ENCODE assay signal across 29 mouse cellular contexts in the genomic region with DNA sequence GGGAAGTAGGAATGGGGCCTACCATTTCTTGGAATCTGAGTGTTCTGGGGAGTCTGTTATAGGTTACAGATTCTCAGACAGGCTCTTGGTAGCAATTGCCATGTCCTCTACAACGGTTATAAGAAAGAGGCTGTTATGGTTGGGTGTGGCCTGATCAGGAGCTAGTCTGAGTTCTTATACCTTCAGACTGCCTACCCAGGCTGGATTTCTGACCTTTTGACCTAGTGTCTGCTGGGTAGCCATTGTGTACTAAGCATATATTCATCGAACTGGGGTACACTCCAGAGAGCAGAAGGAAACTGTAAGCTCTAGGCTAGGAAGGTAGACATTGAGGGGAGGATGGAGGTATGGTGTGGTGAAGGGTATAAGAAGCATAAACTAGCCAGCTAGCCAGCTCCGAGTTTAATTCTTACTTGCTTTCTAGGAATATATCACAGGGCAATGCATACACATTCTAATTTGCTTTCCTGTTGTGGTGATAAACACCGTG. TPM values are rescaled to one million over a fixed set of nuclear protein-coding genes. Genes with fewer than 3 reads are reported as not detected.
DNase-seq lines count a peak whose midpoint lies in the region; ATAC-seq and TF ChIP-seq lines count a peak whose summit lies in the region.
"Had no signal": no experiment of that assay in that cellular context is flagged by ENCODE, and none has a peak within 500 bp of the region (broad histone marks: within the 10 kb centered on the region; RNA-seq: fewer than 3 reads in every experiment).

No protein-coding gene starts in this region.

- ATAC-seq in heart, embryonic 13.5 days (ENCODE audit: extremely low read depth, insufficient number of reproducible peaks, low FRiP score, low TSS enrichment): no peak
- 0 out of 2 replicates have a peak, but pooled peaks have one; percentile 33 for ATAC-seq in midbrain, embryonic 11.5 days (ENCODE audit: low FRiP score)
- ATAC-seq in midbrain, embryonic 14.5 days (ENCODE audit: low FRiP score, low TSS enrichment): no peak
- peak; percentile 56 for ATAC-seq in intestine, postnatal 0 days
- no peak for ATAC-seq in stomach, embryonic 16.5 days (ENCODE audit: insufficient read depth, low FRiP score)
- no peak for ATAC-seq in cerebellum, adult (ENCODE audit: insufficient number of reproducible peaks, low FRiP score, low TSS enrichment)

- H3K4me3 ChIP-seq in heart, embryonic 13.5 days: no peak overlapping the region
- no peak overlapping the region for H3K4me3 ChIP-seq in midbrain, embryonic 11.5 days (ENCODE audit: low read depth, low read length)
- no peak overlapping the region for H3K4me3 ChIP-seq in midbrain, embryonic 14.5 days (replicated peaks; ENCODE audit: low read depth, low read length)
- H3K4me3 ChIP-seq in intestine, postnatal 0 days (ENCODE audit: low read depth, low read length): no peak overlapping the region
- no peak overlapping the region for H3K4me3 ChIP-seq in stomach, embryonic 16.5 days (replicated peaks; ENCODE audit: low read length)
- H3K4me3 ChIP-seq: erythroblast, embryonic 14.5 days; limb, embryonic 12.5 days; lung, embryonic 15.5 days; midbrain, embryonic 12.5 days had no signal

- DNase-seq in heart, adult 8-10 months (ENCODE audit: low spot score): no peak
- DNase-seq in midbrain, embryonic 11.5 days (ENCODE audit: low spot score, missing footprints): no peak
- no peak for DNase-seq in midbrain, embryonic 14.5 days
- no peak for DNase-seq in adrenal gland, postnatal 36 days
- DNase-seq: adrenal gland, adult 8-10 months; cerebellum, adult 18-20 months; kidney, postnatal 10 days; right cerebral cortex, postnatal 25 days; spleen, adult 18-20 months had no signal

- peaks cover 30% of the 10 kb centered on the region for H3K4me1 ChIP-seq in heart, embryonic 13.5 days
- no peaks in the 10 kb centered on the region for H3K4me1 ChIP-seq in midbrain, embryonic 11.5 days (ENCODE audit: control insufficient read depth, insufficient read depth, low read length)
- H3K4me1 ChIP-seq in midbrain, embryonic 14.5 days (ENCODE audit: control insufficient read depth, insufficient read depth, low read length): 0 out of 2 replicates have a peak, but pooled peaks cover 3% of the 10 kb centered on the region
- H3K4me1 ChIP-seq in intestine, postnatal 0 days (replicated peaks; ENCODE audit: control insufficient read depth, insufficient read depth, low read length): no peaks in the 10 kb centered on the region
- no peaks in the 10 kb centered on the region for H3K4me1 ChIP-seq in stomach, embryonic 16.5 days (ENCODE audit: control insufficient read depth, insufficient read depth, low read length)
- H3K4me1 ChIP-seq: limb, embryonic 12.5 days; lung, embryonic 15.5 days had no signal

- H3K9me3 ChIP-seq in heart, embryonic 13.5 days: no peaks in the 10 kb centered on the region
- no peaks in the 10 kb centered on the region for H3K9me3 ChIP-seq in midbrain, embryonic 11.5 days (ENCODE audit: control insufficient read depth, low read length)
- no peaks in the 10 kb centered on the region for H3K9me3 ChIP-seq in midbrain, embryonic 14.5 days (ENCODE audit: control insufficient read depth, low read length)
- H3K9me3 ChIP-seq in intestine, postnatal 0 days (ENCODE audit: control insufficient read depth): no peaks in the 10 kb centered on the region
- H3K9me3 ChIP-seq in stomach, embryonic 16.5 days (replicated peaks; ENCODE audit: control insufficient read depth, low read length): no peaks in the 10 kb centered on the region
- H3K9me3 ChIP-seq: limb, embryonic 12.5 days; lung, embryonic 15.5 days; midbrain, embryonic 12.5 days had no signal

- no peaks in the 10 kb centered on the region for H3K27me3 ChIP-seq in heart, embryonic 13.5 days (replicated peaks)
- no peaks in the 10 kb centered on the region for H3K27me3 ChIP-seq in midbrain, embryonic 11.5 days (ENCODE audit: control insufficient read depth, insufficient read depth, low read length)
- no peaks in the 10 kb centered on the region for H3K27me3 ChIP-seq in midbrain, embryonic 14.5 days (ENCODE audit: control insufficient read depth, insufficient read depth, low read length)
- no peaks in the 10 kb centered on the region for H3K27me3 ChIP-seq in intestine, postnatal 0 days (replicated peaks; ENCODE audit: control insufficient read depth, insufficient read depth, low read length)
- no peaks in the 10 kb centered on the region for H3K27me3 ChIP-seq in stomach, embryonic 16.5 days (ENCODE audit: control insufficient read depth, insufficient read depth, low read length)
- H3K27me3 ChIP-seq: limb, embryonic 12.5 days; lung, embryonic 15.5 days; midbrain, embryonic 12.5 days had no signal

- TF ChIP-seq CTCF in intestine, postnatal 0 days (IDR thresholded peaks at IDR 0.05; ENCODE audit: low read depth): no peak

- WGBS in heart, embryonic 13.5 days: 83% methylated on average over 4 of the region's 4 CpGs
- 83% methylated on average over 4 of the region's 4 CpGs for WGBS in midbrain, embryonic 11.5 days
- WGBS in midbrain, embryonic 14.5 days: 83% methylated on average over 4 of the region's 4 CpGs
- 64% methylated on average over 4 of the region's 4 CpGs for WGBS in intestine, postnatal 0 days
- WGBS in stomach, embryonic 16.5 days: 72% methylated on average over 4 of the region's 4 CpGs

- H3K9ac ChIP-seq in heart, embryonic 13.5 days: no peak overlapping the region
- no peak overlapping the region for H3K9ac ChIP-seq in midbrain, embryonic 11.5 days (ENCODE audit: low read length)
- no peak overlapping the region for H3K9ac ChIP-seq in midbrain, embryonic 14.5 days (replicated peaks; ENCODE audit: low read length)
- no peak overlapping the region for H3K9ac ChIP-seq in intestine, postnatal 0 days (ENCODE audit: low read depth, low read length)
- H3K9ac ChIP-seq in stomach, embryonic 16.5 days (ENCODE audit: low read length): no peak overlapping the region
- H3K9ac ChIP-seq: limb, embryonic 12.5 days; lung, embryonic 15.5 days; midbrain, embryonic 12.5 days had no signal

- no peak overlapping the region for H3K4me2 ChIP-seq in heart, embryonic 13.5 days
- H3K4me2 ChIP-seq in midbrain, embryonic 11.5 days: no peak overlapping the region
- H3K4me2 ChIP-seq in midbrain, embryonic 14.5 days (ENCODE audit: low read length): no peak overlapping the region
- H3K4me2 ChIP-seq in intestine, postnatal 0 days (replicated peaks; ENCODE audit: low read depth): no peak overlapping the region
- no peak overlapping the region for H3K4me2 ChIP-seq in stomach, embryonic 16.5 days (ENCODE audit: low read depth, low read length)
- H3K4me2 ChIP-seq: limb, embryonic 12.5 days; lung, embryonic 15.5 days; midbrain, embryonic 12.5 days had no signal

- H3K27ac ChIP-seq in heart, embryonic 13.5 days (replicated peaks): 0 out of 2 replicates have a peak overlapping the region, but pooled peaks have one; percentile 61
- no peak overlapping the region for H3K27ac ChIP-seq in midbrain, embryonic 11.5 days (ENCODE audit: low read depth, low read length)
- H3K27ac ChIP-seq in midbrain, embryonic 14.5 days (replicated peaks; ENCODE audit: low read depth, low read length): no peak overlapping the region
- peak overlapping the region; percentile 72 for H3K27ac ChIP-seq in intestine, postnatal 0 days (ENCODE audit: low read depth, low read length)
- peak overlapping the region; percentile 9; the same call in 1 of the 2 replicates for H3K27ac ChIP-seq in stomach, embryonic 16.5 days (ENCODE audit: low read length)
- H3K27ac ChIP-seq: limb, embryonic 12.5 days; lung, embryonic 15.5 days; midbrain, embryonic 12.5 days had no signal

- H3K36me3 ChIP-seq in heart, embryonic 13.5 days: no peaks in the 10 kb centered on the region
- H3K36me3 ChIP-seq in midbrain, embryonic 11.5 days (ENCODE audit: control insufficient read depth, insufficient read depth, low read length): no peaks in the 10 kb centered on the region
- no peaks in the 10 kb centered on the region for H3K36me3 ChIP-seq in midbrain, embryonic 14.5 days (ENCODE audit: control insufficient read depth, insufficient read depth, low read length)
- H3K36me3 ChIP-seq in intestine, postnatal 0 days (ENCODE audit: control insufficient read depth, insufficient read depth): no peaks in the 10 kb centered on the region
- H3K36me3 ChIP-seq in stomach, embryonic 16.5 days (ENCODE audit: control insufficient read depth, insufficient read depth, low read length): no peaks in the 10 kb centered on the region
- H3K36me3 ChIP-seq: G1E; limb, embryonic 12.5 days; lung, embryonic 15.5 days; midbrain, embryonic 12.5 days had no signal

RNA-seq across cellular contexts. Expression of a gene that starts 24.4 kb away (rescaled TPM):
- polyA plus RNA-seq in heart, embryonic 13.5 days (2015; fragmentation: Nextera tagmentation; extraction: Ambion mirVana): 1.6 and 2.2 TPM in 2 replicates
- under 1 TPM; 0.27 to 0.62 (median 0.43) TPM for total RNA-seq in heart, adult 8-10 months (2022)
- not detected in 2 replicates for polyA plus RNA-seq in midbrain, embryonic 11.5 days (2014; fragmentation: Nextera tagmentation; extraction: Ambion mirVana)
- polyA plus RNA-seq in midbrain, embryonic 14.5 days (2014; fragmentation: Nextera tagmentation; extraction: Ambion mirVana): not detected in 2 replicates
- polyA plus RNA-seq in intestine, postnatal 0 days (2015; fragmentation: Nextera tagmentation; extraction: Ambion mirVana): 6.8 TPM in 2 replicates
- 7.9 and 11.8 TPM in 2 replicates for polyA plus RNA-seq in stomach, embryonic 16.5 days (2015; fragmentation: Nextera tagmentation; extraction: Ambion mirVana)
- total RNA-seq in adrenal gland, postnatal 36 days (2021): under 1 TPM in 1 of 2 experiments, not detected in 1; 0.13 TPM
- total RNA-seq: common myeloid progenitor, adult 5-6 weeks; gastrocnemius, adult 8-10 months; gastrocnemius, postnatal 4 days; hematopoietic stem cell, adult 5-6 weeks; left cerebral cortex, adult 18-20 months; left cerebral cortex, postnatal 25 days; megakaryocyte progenitor cell, adult 5-6 weeks; neutrophil, adult 5-6 weeks had no signal
- polyA plus RNA-seq: erythroblast, embryonic 14.5 days; forebrain, embryonic 11.5 days; forebrain, embryonic 16.5 days; G1E; limb, embryonic 12.5 days; midbrain, embryonic 12.5 days; neural tube, embryonic 11.5 days had no signal

Comparison
In these comparisons a context has a peak if more than half of its experiments do, and no peak if none do; other contexts are left out.
1. ATAC-seq: peak in midbrain, embryonic 11.5 days (single experiment) and intestine, postnatal 0 days (single experiment); none in heart, embryonic 13.5 days (single experiment), midbrain, embryonic 14.5 days (single experiment), stomach, embryonic 16.5 days (single experiment) and cerebellum, adult (single experiment).
2. H3K27ac ChIP-seq: peak in heart, embryonic 13.5 days (single experiment), intestine, postnatal 0 days (single experiment) and stomach, embryonic 16.5 days (single experiment); none in midbrain, embryonic 11.5 days (single experiment) and midbrain, embryonic 14.5 days (single experiment).